ENCODE assay signal across 19 mouse cellular contexts in the genomic region with DNA sequence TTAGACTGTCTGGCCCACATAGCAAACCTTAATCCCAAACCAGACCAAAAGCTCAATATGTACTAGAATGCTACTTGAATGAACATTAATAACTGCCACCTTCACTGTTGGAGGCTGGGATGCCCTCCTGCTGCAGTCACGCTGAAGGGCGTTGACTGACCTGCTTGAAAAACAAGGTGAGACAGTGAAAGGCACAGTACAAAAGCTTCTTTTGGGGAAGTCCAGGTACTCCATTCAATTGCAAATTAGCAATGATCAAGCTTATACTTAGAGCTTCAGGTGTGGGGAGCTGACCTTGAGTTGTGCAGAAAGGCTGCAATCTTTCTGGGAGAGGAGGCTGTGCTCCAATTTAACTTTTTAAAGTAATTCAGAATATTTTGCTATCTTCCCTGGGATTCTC. TPM values are rescaled to one million over a fixed set of nuclear protein-coding genes. Genes with fewer than 3 reads are reported as not detected.
"Had no signal": no experiment of that assay in that cellular context is flagged by ENCODE, and none has a peak within 500 bp of the region (broad histone marks: within the 10 kb centered on the region; RNA-seq: fewer than 3 reads in every experiment).

No protein-coding gene starts in this region.

- DNase-seq: liver, postnatal 0 days; lung, adult 2 months; lung, postnatal 14 days; lung, postnatal 36 days; right cerebral cortex, postnatal 14 days; thymus, adult 2 months; thymus, postnatal 36 days had no signal

- H3K4me3 ChIP-seq: lung, embryonic 15.5 days; megakaryocyte, embryonic 14.5 days; midbrain, embryonic 13.5 days; midbrain, embryonic 15.5 days; neural tube, embryonic 12.5 days; stomach, embryonic 15.5 days had no signal

- H3K27ac ChIP-seq: lung, embryonic 15.5 days; macrophage; midbrain, embryonic 13.5 days; midbrain, embryonic 15.5 days; neural tube, embryonic 12.5 days; stomach, embryonic 15.5 days; stomach, postnatal 0 days had no signal

RNA-seq across cellular contexts. Expression of gene Slco1b2, which starts 32.3 kb away (rescaled TPM):
- total RNA-seq: megakaryocyte progenitor cell, adult 5-6 weeks; midbrain, postnatal 0 days; monocyte, adult 5-6 weeks; neutrophil, adult 5-6 weeks had no signal
